Mouse (Mus musculus): ENCODE measurements around the gene Adgrg3. TPM values are rescaled to one million over a fixed set of nuclear protein-coding genes. Genes with fewer than 3 reads are reported as not detected.
A peak's percentile ranks its signal among the peaks of the same experiment; 100 is the strongest.

Gene Adgrg3
- total RNA-seq, 2 experiments from 2014 or later, result 0.26 to 0.80 TPM

- no peak for DNase-seq (ENCODE audit: low spot score)
Observed at GRCm38 (mm10) chr8:95079305-95079704, 61.8 kb downstream of the Adgrg3 start.

GRCm38 (mm10) chr8:95080381-95081341, 63.2 kb downstream of the Adgrg3 start, which contains the start of gene Katnb1:
Gene Katnb1, plus strand, starts transcription at chr8:95081186.
- DNase-seq (ENCODE audit: low spot score), result peak; percentile 99

DNA sequence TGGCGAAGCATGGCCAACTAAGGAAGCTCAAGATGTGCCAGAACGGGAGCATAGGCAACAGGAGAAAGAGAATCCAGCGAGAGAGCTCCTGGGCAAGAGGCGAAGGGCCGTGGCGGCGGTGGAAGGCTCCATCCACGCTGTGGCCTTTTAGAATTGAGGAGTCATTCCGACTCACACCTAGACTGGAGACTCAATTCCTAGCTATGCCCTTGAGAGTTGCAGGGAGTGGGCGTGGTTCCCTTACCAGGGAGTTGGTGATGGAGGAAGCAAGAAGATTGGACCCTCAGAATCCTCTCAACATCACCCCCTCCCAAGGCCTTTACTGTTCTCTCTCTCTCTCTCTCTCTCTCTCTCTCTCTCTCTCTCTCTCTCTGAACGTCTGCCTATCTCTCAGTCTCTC, 64.2 kb downstream of the Adgrg3 start:
- no peak for DNase-seq (ENCODE audit: low spot score)

GRCm38 (mm10) chr8:95084261-95084660, 66.8 kb downstream of the Adgrg3 start:
- DNase-seq (ENCODE audit: low spot score), result no peak

- DNase-seq (ENCODE audit: low spot score), result no peak
Observed at GRCm38 (mm10) chr8:95084744-95085431, 67.4 kb downstream of the Adgrg3 start.

- DNase-seq (ENCODE audit: low spot score), result no peak
Observed at GRCm38 (mm10) chr8:95085432-95086141, 68.1 kb downstream of the Adgrg3 start.

DNA sequence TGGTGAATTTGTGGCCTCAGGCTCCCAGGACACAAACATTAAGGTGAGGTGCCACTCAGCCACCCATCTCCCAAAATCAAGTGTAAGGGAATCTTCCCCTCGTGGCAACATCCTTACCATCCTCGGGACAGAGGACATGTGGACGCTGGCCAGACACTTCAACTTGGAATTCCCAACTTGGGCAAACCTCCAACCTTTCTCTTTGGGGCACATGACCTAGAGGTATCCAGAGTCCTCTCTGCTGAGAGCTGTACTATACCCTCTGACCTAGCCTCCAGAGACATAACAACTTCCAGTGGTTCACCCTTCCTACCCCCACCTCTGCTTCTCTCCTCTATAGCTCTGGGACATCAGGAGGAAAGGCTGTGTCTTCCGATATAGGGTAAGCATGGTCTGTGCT, 76.1 kb downstream of the Adgrg3 start:
- no peak for DNase-seq (ENCODE audit: low spot score)

Other genes with a start within 250 kb of the Adgrg3 start
- gene Cx3cl1, start 245.7 kb upstream of the Adgrg3 start, total RNA-seq (2021), result 1 to 10 TPM in 1 of 2 experiments, under 1 TPM in 1; 0.71 to 1.5 TPM
- gene Ccl17, start 207.2 kb upstream of the Adgrg3 start, total RNA-seq (2021), result not detected
- 100 to 1,000 TPM; 392 to 399 TPM for gene Coq9, start 179.4 kb upstream of the Adgrg3 start, total RNA-seq (2021)
- gene Ciapin1, start 179.3 kb upstream of the Adgrg3 start, total RNA-seq (2021), result 10 to 100 TPM; 30.8 to 38.8 TPM
- gene Polr2c, start 160.2 kb upstream of the Adgrg3 start, total RNA-seq (2021), result 10 to 100 TPM; 48.9 to 56.7 TPM
- gene Dok4, start 141.4 kb upstream of the Adgrg3 start, total RNA-seq (2021), result 1 to 10 TPM; 3.3 to 7.2 TPM
- 1 to 10 TPM; 2.5 to 5.3 TPM for gene Ccdc102a, start 99.6 kb upstream of the Adgrg3 start, total RNA-seq (2021)
- gene Adgrg5, start 94.0 kb upstream of the Adgrg3 start, total RNA-seq (2021), result not detected
- 10 to 100 TPM; 19.8 to 24.3 TPM for gene Adgrg1, start 42.9 kb upstream of the Adgrg3 start, total RNA-seq (2021)
- not detected for gene Drc7, start 37.4 kb downstream of the Adgrg3 start, total RNA-seq (2021)
- gene Katnb1, start 63.5 kb downstream of the Adgrg3 start, total RNA-seq (2021), result 1 to 10 TPM; 6.6 to 7.4 TPM
- 10 to 100 TPM in 1 of 2 experiments, 1 to 10 TPM in 1; 8.7 to 14.5 TPM for gene Kifc3, start 185.1 kb downstream of the Adgrg3 start, total RNA-seq (2021)

Data from gastrocnemius, adult 18-20 months (tissue).